Mouse (Mus musculus) stomach, embryonic 16.5 days (tissue): ENCODE results near the gene 6430628N08Rik. TPM values are rescaled to one million over a fixed set of nuclear protein-coding genes. Genes with fewer than 3 reads are reported as not detected.

Experiments used
- ATAC-seq: fragments of 200-750 bp; cut with Nextera tagmentation; 2 replicates; pipeline ENCODE4 v1.8.0; 2017; ENCODE audit warnings: moderate number of reproducible peaks, moderate TSS enrichment; ENCODE audit not compliant: insufficient read depth, low FRiP score
- H3K27ac ChIP-seq: fragments of 300-500 bp; sonication (generic); 2 replicates; pipeline ENCODE4 v1.5.1; 2014; ENCODE audit warnings: low read length
- H3K27me3 ChIP-seq: fragments of 300-500 bp; sonication (generic); 2 replicates; pipeline ENCODE4 v1.6.1; 2014; ENCODE audit warnings: low read length, control low read depth, mixed read lengths; ENCODE audit not compliant: control insufficient read depth, insufficient read depth
- H3K36me3 ChIP-seq: fragments of 300-500 bp; sonication (generic); 2 replicates; pipeline ENCODE4 v1.6.1; 2014; ENCODE audit warnings: low read length; ENCODE audit not compliant: control insufficient read depth, insufficient read depth
- H3K4me1 ChIP-seq: fragments of 300-500 bp; sonication (generic); 2 replicates; pipeline ENCODE4 v1.6.1; 2014; ENCODE audit warnings: low read length, control low read depth, mixed read lengths; ENCODE audit not compliant: control insufficient read depth, insufficient read depth
- H3K4me2 ChIP-seq: fragments of 300-500 bp; sonication (generic); 2 replicates; pipeline ENCODE4 v1.6.1; 2014; ENCODE audit warnings: low read depth, low read length, mixed read lengths
- H3K4me3 ChIP-seq: fragments of 300-500 bp; sonication (generic); replicated peaks from 2 replicates; pipeline ENCODE4 v1.5.1; 2014; ENCODE audit warnings: mild to moderate bottlenecking, low read length
- H3K9ac ChIP-seq: fragments of 300-500 bp; sonication (generic); 2 replicates; pipeline ENCODE4 v1.6.1; 2014; ENCODE audit warnings: low read length
- H3K9me3 ChIP-seq: fragments of 300-500 bp; sonication (generic); replicated peaks from 2 replicates; pipeline ENCODE4 v1.6.1; 2016; ENCODE audit warnings: low read length, control low read depth; ENCODE audit not compliant: control insufficient read depth
- WGBS: fragments of 180-500 bp; shearing (Covaris S2); extraction: QIAGEN DNeasy Blood & Tissue Kit; methylation state at CpG from one replicate; pipeline ENCODE4 v1.1.7; 2014; 5-methylcytosine and 5-hydroxymethylcytosine counted together
- polyA plus RNA-seq: library from polyadenylated mRNA; unstranded; fragments of >200 nt; fragmentation: Nextera tagmentation; extraction: Ambion mirVana; gene quantifications from 2 replicates; pipeline ENCODE4 v1.2.1, GENCODE M21; 2015

6430628N08Rik gene
- polyA plus RNA-seq, 1 experiment from 2014 or later = not detected

DNA sequence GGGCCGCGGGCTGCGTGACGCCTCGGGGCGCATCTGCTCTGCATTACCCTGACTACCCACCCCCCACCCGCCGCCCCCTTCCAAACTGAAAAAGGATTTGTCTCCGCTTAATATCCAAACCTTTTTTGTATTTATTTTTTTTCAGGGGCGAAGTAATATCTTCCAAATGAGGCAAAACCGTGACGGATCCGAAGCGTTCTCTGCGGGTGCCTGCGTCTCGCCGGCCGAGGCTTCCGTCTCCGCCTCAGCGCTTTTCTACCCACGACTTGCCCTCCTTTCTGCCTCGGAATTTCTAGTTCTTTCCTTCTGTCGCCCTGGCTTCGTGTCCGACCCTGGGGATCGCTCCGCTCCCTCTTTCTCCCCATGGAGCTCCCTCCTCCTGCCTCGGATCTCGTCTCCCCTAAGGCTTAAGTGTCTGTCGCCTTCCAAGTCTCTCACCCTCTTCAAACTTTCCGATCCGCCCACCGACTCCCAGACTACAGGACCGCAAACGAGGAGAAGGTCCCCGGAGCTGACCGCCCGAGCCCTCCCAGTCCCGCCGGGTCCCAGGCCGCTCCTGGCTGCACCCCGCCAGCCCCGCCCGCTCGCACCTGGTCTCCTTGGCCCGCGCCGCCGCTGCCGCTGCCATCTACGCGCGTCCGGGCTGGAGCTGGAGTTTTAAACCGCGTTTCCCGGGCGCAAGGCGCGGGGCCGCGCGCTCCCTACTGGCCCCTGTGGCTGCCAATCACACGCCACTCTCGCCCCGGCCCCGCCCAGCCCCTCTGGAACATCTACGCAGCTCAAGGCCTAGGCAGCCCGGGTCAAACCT is 49.0 kb downstream of the 6430628N08Rik start, which contains the start of gene Dmbx1:
Gene Dmbx1, minus strand, starts transcription at position 632 of the 808 bp plus-strand sequence.
- H3K27me3 ChIP-seq = peaks cover 98% of the 10 kb centered on the region
- under 1% methylated on average over 70 of the region's 71 CpGs for WGBS
- no peak within 1 kb of the TSS for H3K27ac ChIP-seq
- H3K9me3 ChIP-seq = no peaks in the 10 kb centered on the region
- H3K4me2 ChIP-seq = peak within 1 kb of the TSS; percentile 55
- H3K4me1 ChIP-seq = peaks cover 11% of the 10 kb centered on the region; the same call in 1 of the 2 replicates
- H3K9ac ChIP-seq = no peak within 1 kb of the TSS
- peak; percentile 44; the same call in 1 of the 2 replicates for ATAC-seq
- no peaks in the 10 kb centered on the region for H3K36me3 ChIP-seq
- peak within 1 kb of the TSS; percentile 37 for H3K4me3 ChIP-seq

DNA sequence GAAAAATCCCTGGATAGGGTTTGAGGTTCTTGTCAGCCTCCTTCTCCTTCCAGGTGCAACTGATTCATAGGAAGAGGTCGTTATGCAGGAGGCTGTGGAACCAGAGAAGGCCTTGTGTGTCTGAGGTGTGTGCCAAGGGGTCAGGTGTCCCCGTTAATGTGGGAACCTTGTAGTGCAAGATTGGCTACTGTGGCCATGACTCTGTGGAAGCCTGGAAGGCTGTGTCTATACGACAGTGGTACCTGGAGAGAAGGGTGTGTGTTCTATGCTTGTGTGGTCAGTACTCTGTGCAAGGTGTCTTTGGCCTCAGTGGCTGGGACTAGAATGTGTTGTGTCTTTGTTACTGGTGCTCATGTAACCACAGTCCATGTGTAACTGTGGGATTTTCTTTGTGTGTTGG is 50.2 kb downstream of the 6430628N08Rik start:
- ATAC-seq = no peak
- no peak overlapping the region for H3K4me2 ChIP-seq
- H3K9ac ChIP-seq = no peak overlapping the region
- 7% methylated on average over 3 of the region's 3 CpGs for WGBS
- no peaks in the 10 kb centered on the region for H3K36me3 ChIP-seq
- H3K4me1 ChIP-seq = peaks cover 11% of the 10 kb centered on the region; the same call in 1 of the 2 replicates
- H3K4me3 ChIP-seq = no peak overlapping the region
- H3K27ac ChIP-seq = no peak overlapping the region
- no peaks in the 10 kb centered on the region for H3K9me3 ChIP-seq
- H3K27me3 ChIP-seq = peaks cover 98% of the 10 kb centered on the region

DNA sequence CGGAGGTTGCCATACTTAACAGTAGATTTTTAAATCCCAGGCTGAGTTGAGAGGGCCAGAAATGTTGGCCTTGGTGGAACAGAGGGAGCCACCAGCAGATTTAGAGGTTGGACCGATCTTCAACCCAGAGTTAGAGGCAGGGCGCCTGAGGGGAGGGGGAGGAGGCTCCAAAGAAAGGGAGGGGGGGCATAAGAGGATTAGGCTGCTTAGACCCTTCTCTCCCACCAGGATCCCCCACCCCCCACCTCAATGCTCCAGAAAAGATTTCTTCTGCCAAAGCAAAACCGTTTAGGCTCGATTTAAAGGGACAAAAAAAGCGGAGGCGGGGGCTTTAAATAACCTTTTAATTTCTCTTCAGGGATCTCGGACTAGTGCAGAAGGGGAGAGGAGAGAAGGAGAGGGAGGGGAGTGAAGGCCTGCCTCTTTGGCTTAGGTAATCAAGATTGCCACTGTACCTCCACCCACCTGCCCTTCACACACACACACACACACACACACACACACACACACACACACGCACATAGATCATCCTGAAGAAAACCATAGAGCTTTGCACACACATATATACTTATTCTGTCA is 50.9 kb downstream of the 6430628N08Rik start:
- ATAC-seq = no peak
- Histone ChIP-seq H3K4me2 (no peak overlapping the region), H3K4me3 (no peak overlapping the region), H3K27me3 (peaks cover 98% of the 10 kb centered on the region), H3K9me3 (no peaks in the 10 kb centered on the region), H3K27ac (no peak overlapping the region), H3K9ac (no peak overlapping the region), H3K36me3 (no peaks in the 10 kb centered on the region), H3K4me1 (peaks cover 11% of the 10 kb centered on the region; the same call in 1 of the 2 replicates)
- WGBS = 8% methylated on average over 9 of the region's 9 CpGs

DNA sequence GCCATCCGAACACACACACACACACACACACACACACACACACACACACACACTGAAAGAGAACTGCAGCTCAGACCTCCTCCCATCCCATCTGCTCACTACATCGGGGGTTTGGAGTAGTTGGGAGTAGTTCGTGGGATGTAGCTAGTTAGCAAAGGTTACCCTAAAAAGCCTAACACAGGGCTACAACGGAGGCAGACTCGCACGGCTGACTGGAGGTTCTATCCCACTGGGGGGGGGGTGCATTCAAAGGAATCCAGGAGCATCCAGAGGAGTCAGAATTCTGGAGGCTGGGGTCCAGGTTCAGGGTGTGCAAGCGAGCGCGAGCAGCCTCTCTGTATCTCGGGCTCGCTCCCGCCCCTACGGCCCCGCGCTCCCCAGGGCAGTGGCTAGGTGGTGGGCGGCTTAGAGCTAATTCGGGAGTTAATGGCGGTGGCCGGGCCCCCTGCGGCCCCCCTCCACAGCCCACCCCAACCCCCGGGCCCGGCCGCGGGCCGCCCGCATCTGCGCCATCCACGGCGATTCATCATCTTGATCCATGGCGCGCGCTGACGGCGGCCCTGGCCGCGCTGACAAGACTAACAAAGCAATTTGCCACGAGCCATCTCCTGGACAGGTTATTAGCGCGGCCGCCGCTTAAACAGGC is 53.3 kb downstream of the 6430628N08Rik start:
- H3K36me3 ChIP-seq = no peaks in the 10 kb centered on the region
- H3K4me2 ChIP-seq = no peak overlapping the region
- no peak overlapping the region for H3K27ac ChIP-seq
- no peaks in the 10 kb centered on the region for H3K9me3 ChIP-seq
- H3K9ac ChIP-seq = no peak overlapping the region
- WGBS = 1% methylated on average over 41 of the region's 41 CpGs
- peaks cover 7% of the 10 kb centered on the region; the same call in 1 of the 2 replicates for H3K4me1 ChIP-seq
- ATAC-seq = no peak
- peaks cover 85% of the 10 kb centered on the region for H3K27me3 ChIP-seq
- no peak overlapping the region for H3K4me3 ChIP-seq

Other genes starting within 250 kb of the 6430628N08Rik start
- gene Cyp4b1, start 242.9 kb upstream of the 6430628N08Rik start, polyA plus RNA-seq = 2.1 and 2.5 TPM in 2 replicates
- gene Efcab14, start 152.9 kb upstream of the 6430628N08Rik start, polyA plus RNA-seq = 30.1 and 31.3 TPM in 2 replicates
- gene Tex38, start 109.6 kb upstream of the 6430628N08Rik start, polyA plus RNA-seq = 0.28 TPM in 1 of 2 replicates, not detected in the other
- gene Atpaf1, start 105.9 kb upstream of the 6430628N08Rik start, polyA plus RNA-seq = 33.7 and 36.2 TPM in 2 replicates
- gene Mob3c, start 62.6 kb upstream of the 6430628N08Rik start, polyA plus RNA-seq = 11.8 and 12.9 TPM in 2 replicates
- 42.4 and 42.5 TPM in 2 replicates for gene Mknk1, start 51.5 kb upstream of the 6430628N08Rik start, polyA plus RNA-seq
- gene Kncn, start 6.3 kb upstream of the 6430628N08Rik start, polyA plus RNA-seq = not detected in 2 replicates
- not detected in 2 replicates for gene Dmbx1, start 49.3 kb downstream of the 6430628N08Rik start, polyA plus RNA-seq
- 14.0 and 15.9 TPM in 2 replicates for gene Faah, start 127.3 kb downstream of the 6430628N08Rik start, polyA plus RNA-seq
- 18.5 and 18.8 TPM in 2 replicates for gene Nsun4, start 163.2 kb downstream of the 6430628N08Rik start, polyA plus RNA-seq
- gene Uqcrh, start 184.4 kb downstream of the 6430628N08Rik start, polyA plus RNA-seq = 512 and 553 TPM in 2 replicates
- 65.9 and 67.1 TPM in 2 replicates for gene Lrrc41, start 184.6 kb downstream of the 6430628N08Rik start, polyA plus RNA-seq
- gene Rad54l, start 233.0 kb downstream of the 6430628N08Rik start, polyA plus RNA-seq = 20.9 and 24.1 TPM in 2 replicates
- gene Pomgnt1, start 233.2 kb downstream of the 6430628N08Rik start, polyA plus RNA-seq = 49.4 and 50.0 TPM in 2 replicates